Mouse (Mus musculus): ENCODE data around the gene Mecom. TPM values are rescaled to one million over a fixed set of nuclear protein-coding genes. Genes with fewer than 3 reads are reported as not detected.

Gene Mecom
- polyA plus RNA-seq, 1 experiment from 2014 or later, result 13.7 TPM

GRCm38 (mm10) chr3:30510105-30510504 is 37.7 kb downstream of the Mecom start:
- H3K27me3 ChIP-seq (ENCODE audit: control insufficient read depth, insufficient read depth, low read length), result peaks cover 76% of the 10 kb centered on the region
- H3K9ac ChIP-seq, result 0 out of 2 replicates have a peak overlapping the region, but pooled peaks have one; percentile 20
- H3K9me3 ChIP-seq (ENCODE audit: control insufficient read depth, low read length), result no peaks in the 10 kb centered on the region
- DNase-seq (ENCODE audit: low spot score) (no peak), ATAC-seq (ENCODE audit: low FRiP score) (no peak)
- peaks cover 12% of the 10 kb centered on the region; the same call in 1 of the 2 replicates for H3K4me1 ChIP-seq (replicated peaks; ENCODE audit: control insufficient read depth, insufficient read depth, low read length)
- WGBS, result 1% methylated on average over 16 of the region's 16 CpGs
- peak overlapping the region; percentile 66 for H3K4me2 ChIP-seq (replicated peaks)
- no peak overlapping the region for H3K27ac ChIP-seq
- no peaks in the 10 kb centered on the region for H3K36me3 ChIP-seq (replicated peaks; ENCODE audit: control insufficient read depth, insufficient read depth)
- H3K4me3 ChIP-seq (replicated peaks; ENCODE audit: low read length), result peak overlapping the region; percentile 45

- Histone ChIP-seq H3K9me3 (ENCODE audit: control insufficient read depth, low read length) (no peaks in the 10 kb centered on the region), H3K4me3 (replicated peaks; ENCODE audit: low read length) (peak overlapping the region; percentile 45), H3K36me3 (replicated peaks; ENCODE audit: control insufficient read depth, insufficient read depth) (no peaks in the 10 kb centered on the region), H3K4me1 (replicated peaks; ENCODE audit: control insufficient read depth, insufficient read depth, low read length) (peaks cover 5% of the 10 kb centered on the region; the same call in 1 of the 2 replicates), H3K4me2 (replicated peaks) (peak overlapping the region; percentile 66), H3K27me3 (ENCODE audit: control insufficient read depth, insufficient read depth, low read length) (peaks cover 82% of the 10 kb centered on the region), H3K9ac (peak overlapping the region; percentile 57), H3K27ac (peak overlapping the region; percentile 74)
- no peak for DNase-seq (ENCODE audit: low spot score)
- under 1% methylated on average over 41 of the region's 55 CpGs for WGBS
- ATAC-seq (ENCODE audit: low FRiP score), result peak; percentile 29
Observed at GRCm38 (mm10) chr3:30508930-30509910, 38.6 kb downstream of the Mecom start.

- H3K9me3 ChIP-seq (ENCODE audit: control insufficient read depth, low read length), result no peaks in the 10 kb centered on the region
- peak overlapping the region; percentile 74 for H3K27ac ChIP-seq
- H3K4me3 ChIP-seq (replicated peaks; ENCODE audit: low read length), result peak overlapping the region; percentile 45
- ATAC-seq (ENCODE audit: low FRiP score), result peak; percentile 76
- peaks cover 4% of the 10 kb centered on the region; the same call in 1 of the 2 replicates for H3K4me1 ChIP-seq (replicated peaks; ENCODE audit: control insufficient read depth, insufficient read depth, low read length)
- peak; percentile 74 for DNase-seq (ENCODE audit: low spot score)
- H3K36me3 ChIP-seq (replicated peaks; ENCODE audit: control insufficient read depth, insufficient read depth), result no peaks in the 10 kb centered on the region
- WGBS, result 0% methylated on average over 45 of the region's 73 CpGs
- peaks cover 80% of the 10 kb centered on the region for H3K27me3 ChIP-seq (ENCODE audit: control insufficient read depth, insufficient read depth, low read length)
- H3K4me2 ChIP-seq (replicated peaks), result peak overlapping the region; percentile 66
- peak overlapping the region; percentile 57 for H3K9ac ChIP-seq
Observed at GRCm38 (mm10) chr3:30508296-30508929, 39.4 kb downstream of the Mecom start.

- no peaks in the 10 kb centered on the region for H3K36me3 ChIP-seq (replicated peaks; ENCODE audit: control insufficient read depth, insufficient read depth)
- peak overlapping the region; percentile 45 for H3K4me3 ChIP-seq (replicated peaks; ENCODE audit: low read length)
- peaks cover 73% of the 10 kb centered on the region for H3K27me3 ChIP-seq (ENCODE audit: control insufficient read depth, insufficient read depth, low read length)
- H3K9ac ChIP-seq, result peak overlapping the region; percentile 57
- peak overlapping the region; percentile 66 for H3K4me2 ChIP-seq (replicated peaks)
- peak; percentile 36 for ATAC-seq (ENCODE audit: low FRiP score)
- under 1% methylated on average over 41 of the region's 41 CpGs for WGBS
- peaks cover 4% of the 10 kb centered on the region; the same call in 1 of the 2 replicates for H3K4me1 ChIP-seq (replicated peaks; ENCODE audit: control insufficient read depth, insufficient read depth, low read length)
- peak; percentile 50 for DNase-seq (ENCODE audit: low spot score)
- H3K27ac ChIP-seq, result peak overlapping the region; percentile 74
- H3K9me3 ChIP-seq (ENCODE audit: control insufficient read depth, low read length), result no peaks in the 10 kb centered on the region
Observed at GRCm38 (mm10) chr3:30507576-30508295, 40.1 kb downstream of the Mecom start.

- Histone ChIP-seq H3K4me3 (replicated peaks; ENCODE audit: low read length) (peak overlapping the region; percentile 45), H3K4me1 (replicated peaks; ENCODE audit: control insufficient read depth, insufficient read depth, low read length) (peaks cover 4% of the 10 kb centered on the region; the same call in 1 of the 2 replicates), H3K9ac (peak overlapping the region; percentile 57), H3K27me3 (ENCODE audit: control insufficient read depth, insufficient read depth, low read length) (peaks cover 67% of the 10 kb centered on the region), H3K4me2 (replicated peaks) (peak overlapping the region; percentile 66), H3K36me3 (replicated peaks; ENCODE audit: control insufficient read depth, insufficient read depth) (no peaks in the 10 kb centered on the region), H3K27ac (peak overlapping the region; percentile 74), H3K9me3 (ENCODE audit: control insufficient read depth, low read length) (no peaks in the 10 kb centered on the region)
- WGBS, result under 1% methylated on average over 22 of the region's 22 CpGs
- ATAC-seq (ENCODE audit: low FRiP score) (no peak), DNase-seq (ENCODE audit: low spot score) (peak; percentile 59)
Observed at GRCm38 (mm10) chr3:30507028-30507575, 40.7 kb downstream of the Mecom start.

- DNase-seq (ENCODE audit: low spot score) (peak; percentile 44), ATAC-seq (ENCODE audit: low FRiP score) (no peak)
- Histone ChIP-seq H3K9ac (peak overlapping the region; percentile 57; the same call in 1 of the 2 replicates), H3K36me3 (replicated peaks; ENCODE audit: control insufficient read depth, insufficient read depth) (no peaks in the 10 kb centered on the region), H3K4me3 (replicated peaks; ENCODE audit: low read length) (peak overlapping the region; percentile 45), H3K9me3 (ENCODE audit: control insufficient read depth, low read length) (no peaks in the 10 kb centered on the region), H3K4me1 (replicated peaks; ENCODE audit: control insufficient read depth, insufficient read depth, low read length) (peaks cover 4% of the 10 kb centered on the region; the same call in 1 of the 2 replicates), H3K27ac (no peak overlapping the region), H3K4me2 (replicated peaks) (peak overlapping the region; percentile 66), H3K27me3 (ENCODE audit: control insufficient read depth, insufficient read depth, low read length) (peaks cover 61% of the 10 kb centered on the region)
- WGBS, result 3% methylated on average over 17 of the region's 17 CpGs
Observed at GRCm38 (mm10) chr3:30506329-30507027, 41.3 kb downstream of the Mecom start.

- Histone ChIP-seq H3K9me3 (ENCODE audit: control insufficient read depth, low read length) (no peaks in the 10 kb centered on the region), H3K4me1 (replicated peaks; ENCODE audit: control insufficient read depth, insufficient read depth, low read length) (peaks cover 4% of the 10 kb centered on the region; the same call in 1 of the 2 replicates), H3K27me3 (ENCODE audit: control insufficient read depth, insufficient read depth, low read length) (peaks cover 54% of the 10 kb centered on the region), H3K4me2 (replicated peaks) (no peak overlapping the region), H3K9ac (no peak overlapping the region), H3K27ac (no peak overlapping the region), H3K4me3 (replicated peaks; ENCODE audit: low read length) (no peak overlapping the region), H3K36me3 (replicated peaks; ENCODE audit: control insufficient read depth, insufficient read depth) (no peaks in the 10 kb centered on the region)
- 15% methylated on average over 16 of the region's 16 CpGs for WGBS
- no peak for DNase-seq (ENCODE audit: low spot score)
- ATAC-seq (ENCODE audit: low FRiP score), result no peak
Observed at GRCm38 (mm10) chr3:30505741-30506251, 42.0 kb downstream of the Mecom start.

GRCm38 (mm10) chr3:30504561-30504960 is 43.2 kb downstream of the Mecom start:
- H3K4me1 ChIP-seq (replicated peaks; ENCODE audit: control insufficient read depth, insufficient read depth, low read length), result peaks cover 4% of the 10 kb centered on the region; the same call in 1 of the 2 replicates
- no peak for ATAC-seq (ENCODE audit: low FRiP score)
- H3K27me3 ChIP-seq (ENCODE audit: control insufficient read depth, insufficient read depth, low read length), result peaks cover 42% of the 10 kb centered on the region
- no peak overlapping the region for H3K4me3 ChIP-seq (replicated peaks; ENCODE audit: low read length)
- 52% methylated on average over 7 of the region's 7 CpGs for WGBS
- H3K36me3 ChIP-seq (replicated peaks; ENCODE audit: control insufficient read depth, insufficient read depth), result no peaks in the 10 kb centered on the region
- DNase-seq (ENCODE audit: low spot score), result no peak
- H3K27ac ChIP-seq, result no peak overlapping the region
- H3K4me2 ChIP-seq (replicated peaks), result no peak overlapping the region
- no peaks in the 10 kb centered on the region for H3K9me3 ChIP-seq (ENCODE audit: control insufficient read depth, low read length)
- H3K9ac ChIP-seq, result no peak overlapping the region

Measured in hindbrain, embryonic 14.5 days (tissue).